Mouse (Mus musculus) adrenal gland, adult 2 months (tissue): ENCODE measurements around the gene Dst. TPM values are rescaled to one million over a fixed set of nuclear protein-coding genes. Genes with fewer than 3 reads are reported as not detected.
"Not testable (repeated sequence)": the region's sequence is repeated elsewhere in the genome, so short reads cannot be mapped to it uniquely, and the experiment has no call there.

ENCODE experiments used
- DNase-seq: peaks from one replicate; pipeline ENCODE4 v3.0.0; 2021
- polyA plus RNA-seq: library from polyadenylated mRNA; depleted of rRNA; stranded (reverse); fragments of >200 nt; gene quantifications from 2 replicates; pipeline ENCODE4 v1.2.3, GENCODE M21; 2012
- total RNA-seq, 2 experiments: library from RNA; stranded (reverse); gene quantifications; 2 replicates each; pipeline ENCODE4 v1.2.3; 2021

Gene Dst
- total and polyA plus RNA-seq, 3 experiments: 53.3 to 134 (median 125) TPM

DNA sequence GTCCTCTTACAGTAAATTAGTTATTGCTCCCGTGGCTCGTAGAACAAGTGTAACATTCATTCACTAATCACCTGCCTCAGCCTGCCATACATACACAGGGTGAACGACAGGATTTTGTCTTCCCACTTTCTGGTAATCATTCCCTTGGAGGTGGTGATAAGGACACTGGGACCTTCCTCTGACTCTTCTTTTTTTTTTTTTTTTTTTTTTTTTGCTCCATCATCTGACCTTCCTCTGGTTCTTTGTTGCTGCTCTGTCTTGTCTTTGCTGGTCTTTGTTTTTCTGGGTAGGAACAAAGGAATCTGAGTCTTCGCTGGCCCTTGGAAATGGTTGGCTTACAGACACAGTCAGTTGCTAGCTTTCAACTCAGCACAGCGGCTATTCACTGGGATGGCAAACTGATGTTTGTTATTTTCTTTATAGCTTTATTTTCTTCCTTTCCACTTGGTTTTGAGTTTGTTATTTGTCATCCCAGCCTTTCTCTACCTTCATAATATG, 157.6 kb downstream of the Dst start:
- DNase-seq: no peak

DNA sequence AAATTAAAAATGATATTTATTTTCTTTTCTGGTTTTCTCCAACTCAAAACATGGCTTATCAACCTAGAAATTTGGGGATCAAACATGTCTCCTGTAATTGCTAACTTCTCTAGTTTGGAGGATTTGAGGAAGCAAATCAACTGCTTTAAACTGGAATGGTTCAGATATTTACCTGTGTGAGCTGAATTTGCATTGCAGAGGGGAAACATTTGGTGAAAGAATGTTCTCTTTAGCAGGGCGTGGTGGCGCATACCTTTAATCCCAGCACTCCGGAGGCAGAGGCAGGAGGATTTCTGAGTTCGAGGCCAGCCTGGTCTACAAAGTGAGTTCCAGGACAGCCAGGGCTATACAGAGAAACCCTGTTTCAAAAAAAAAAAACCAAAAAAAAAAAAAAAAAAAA, 158.4 kb downstream of the Dst start:
- DNase-seq: not testable (repeated sequence)

DNA sequence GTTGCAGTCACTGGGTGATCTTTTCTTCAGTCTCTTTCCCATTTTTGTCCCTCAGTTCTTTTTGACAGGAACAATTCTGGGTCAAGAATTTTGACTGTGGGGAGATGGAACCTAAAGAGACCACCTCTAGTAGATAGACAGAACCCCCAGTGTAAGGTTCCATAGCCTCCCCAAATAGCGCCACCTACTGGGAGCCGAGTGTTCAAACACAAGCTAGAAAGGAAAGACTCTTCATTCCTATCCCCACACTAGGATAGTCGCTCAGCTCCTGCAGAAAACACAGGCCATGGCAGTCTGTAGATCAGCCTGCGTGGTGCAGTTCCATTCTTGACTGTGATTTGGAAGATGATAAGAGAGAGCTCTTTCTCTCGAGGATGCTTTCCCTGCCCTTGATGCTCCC, 160.3 kb downstream of the Dst start:
- no peak for DNase-seq

DNA sequence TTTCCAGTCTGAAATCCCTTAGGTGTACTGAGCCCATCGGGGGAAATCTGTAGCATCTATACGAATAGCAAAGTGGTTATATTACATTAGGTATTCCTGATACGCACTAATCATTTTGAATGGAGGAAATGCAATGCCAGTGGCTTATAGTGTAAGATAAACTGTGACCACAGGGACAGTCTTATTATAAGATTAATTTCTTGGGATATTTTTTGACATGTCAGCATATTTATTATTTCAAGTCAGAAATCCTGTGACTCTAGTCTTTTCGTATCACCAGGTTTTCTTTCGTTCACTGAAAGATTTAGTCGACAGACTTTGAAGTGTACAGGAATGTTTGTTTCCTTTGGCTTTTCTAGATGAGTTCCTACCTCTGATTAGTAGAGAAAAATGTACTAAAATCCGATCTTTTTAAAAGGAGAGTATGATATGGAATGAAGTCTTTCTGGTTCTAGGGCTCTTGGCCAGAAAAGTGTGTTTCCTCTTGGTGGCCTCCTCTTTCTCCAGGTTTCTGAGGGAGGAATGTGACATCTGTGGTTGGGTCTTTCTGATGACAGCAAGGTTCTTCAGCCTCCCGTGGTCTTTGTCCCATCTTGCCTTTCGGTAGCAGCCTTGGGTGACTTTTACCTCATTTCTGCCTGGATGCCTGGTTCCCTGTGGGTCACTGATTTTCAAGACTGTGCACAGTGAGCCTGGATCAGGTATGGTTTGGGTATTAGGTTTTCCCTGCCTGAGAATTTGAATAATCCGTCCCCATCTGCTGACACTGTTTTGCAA, 161.7 kb downstream of the Dst start:
- DNase-seq: no peak

DNA sequence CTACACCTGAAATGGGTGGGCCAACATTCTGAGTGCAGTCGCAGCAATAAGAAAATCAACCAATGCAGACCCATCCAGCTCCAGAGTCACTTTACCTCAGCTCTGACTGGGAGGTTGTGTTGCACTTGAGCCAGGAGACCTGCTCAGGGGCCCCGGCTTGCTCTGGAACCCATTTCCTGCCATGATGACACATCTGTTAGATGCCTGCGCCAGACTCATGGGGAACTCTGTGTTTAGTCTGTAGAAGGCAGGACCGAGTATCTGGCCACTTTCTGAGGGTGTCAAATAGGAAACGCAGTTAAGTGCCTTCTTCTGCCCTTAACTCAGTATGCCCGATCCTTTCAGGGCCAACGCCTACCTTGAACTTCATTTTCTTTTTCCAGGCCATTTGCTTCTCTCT, 162.4 kb downstream of the Dst start:
- no peak for DNase-seq

DNA sequence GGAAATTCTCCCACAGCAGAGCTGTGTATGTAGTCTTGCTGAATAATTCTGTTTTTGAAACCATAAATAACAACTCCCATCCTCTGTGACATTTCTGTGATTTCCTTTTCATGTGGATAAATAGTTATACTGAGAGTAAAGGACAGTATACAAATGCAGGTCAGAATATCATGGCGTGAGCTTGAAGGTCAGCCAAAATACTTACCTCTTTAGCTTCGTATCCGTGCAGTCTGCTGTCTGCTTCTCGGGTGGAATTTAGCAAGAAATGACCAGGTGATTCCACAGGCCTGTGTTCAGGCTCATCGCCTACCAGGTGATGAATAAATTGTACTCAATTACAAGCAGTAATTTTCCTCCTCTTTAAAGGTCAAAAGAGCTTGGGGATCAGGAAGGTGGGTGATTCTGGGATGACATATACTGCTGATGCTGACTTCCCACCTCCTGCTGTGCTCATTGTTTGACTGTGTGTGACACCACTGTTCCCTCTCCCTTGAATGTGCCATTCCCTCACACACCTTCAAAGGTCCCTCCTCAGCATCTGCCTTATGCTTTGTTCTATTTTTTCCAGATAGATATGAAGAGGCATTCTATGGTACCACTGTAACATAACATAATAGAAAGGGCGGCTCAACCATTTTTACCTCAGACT, 163.1 kb downstream of the Dst start:
- no peak for DNase-seq

DNA sequence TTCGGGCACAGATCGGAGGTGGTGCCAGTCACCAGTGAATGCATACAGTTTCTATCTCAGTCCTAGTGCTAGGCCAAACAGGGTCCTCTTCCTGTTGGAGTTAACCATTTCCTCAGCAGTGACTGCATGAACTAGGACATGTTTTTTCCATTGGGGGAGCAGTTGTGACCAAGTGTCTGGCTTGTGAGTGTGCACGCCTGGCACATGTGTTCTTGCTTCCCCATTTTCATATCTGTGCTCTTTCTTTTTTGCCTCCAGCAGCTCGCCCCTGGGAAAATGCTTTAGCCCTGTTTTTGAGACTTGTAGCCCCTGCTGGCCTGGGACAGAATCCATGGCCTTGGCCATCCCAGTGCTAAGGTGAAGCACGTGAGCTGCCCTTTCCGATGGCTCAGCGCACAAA, 164.2 kb downstream of the Dst start:
- no peak for DNase-seq

GRCm38 (mm10) chr1:34073436-34074169, 165.6 kb downstream of the Dst start:
- no peak for DNase-seq

GRCm38 (mm10) chr1:34074245-34075187, 166.5 kb downstream of the Dst start:
- no peak for DNase-seq

GRCm38 (mm10) chr1:34076701-34077421, 168.8 kb downstream of the Dst start:
- no peak for DNase-seq

- no peak for DNase-seq
These were observed 169.4 kb downstream of the Dst start for GRCm38 (mm10) chr1:34077422-34077790.

GRCm38 (mm10) chr1:34077941-34078340, 169.9 kb downstream of the Dst start:
- DNase-seq: no peak

DNA sequence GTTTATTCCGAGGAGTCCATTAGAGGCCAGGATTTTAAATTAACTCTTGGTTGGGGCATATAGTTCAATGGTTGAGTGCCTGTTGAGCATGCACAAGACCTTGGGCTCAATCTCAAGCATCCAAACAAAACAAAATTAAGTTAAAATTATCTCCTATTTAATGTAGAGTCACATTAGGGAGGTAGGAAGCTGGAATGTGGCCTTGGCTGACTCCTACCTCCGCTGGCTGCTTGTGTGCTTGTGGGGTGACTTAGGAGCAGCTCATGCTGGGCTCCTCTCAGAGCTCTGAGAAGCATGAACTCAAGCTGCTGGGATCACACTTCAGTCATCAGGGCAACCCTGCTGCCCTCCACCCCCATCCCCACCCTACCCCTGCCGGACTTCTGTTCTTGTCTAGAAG, 181.0 kb downstream of the Dst start:
- no peak for DNase-seq

GRCm38 (mm10) chr1:34090700-34091099, 182.7 kb downstream of the Dst start:
- no peak for DNase-seq

GRCm38 (mm10) chr1:34093652-34094051, 185.6 kb downstream of the Dst start:
- no peak for DNase-seq

DNA sequence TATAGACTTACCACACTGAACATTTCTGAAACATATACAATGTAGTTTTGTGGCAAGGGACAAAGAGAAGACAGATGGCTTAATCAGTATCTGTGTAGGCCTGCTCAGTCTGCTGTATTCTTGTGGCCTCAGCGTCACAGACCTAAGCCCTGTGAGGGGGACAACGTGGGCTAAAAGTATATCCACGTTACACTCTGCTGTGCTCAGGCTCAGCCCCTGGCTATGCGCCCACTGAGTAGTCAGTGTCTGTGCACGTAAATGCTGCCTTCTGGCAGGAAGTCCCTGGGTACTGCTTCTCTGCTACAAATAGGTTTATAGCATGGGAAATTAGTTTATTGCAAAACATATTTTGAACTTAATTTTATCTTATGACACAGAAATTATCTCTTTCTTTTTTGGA, 186.3 kb downstream of the Dst start:
- no peak for DNase-seq

- no peak for DNase-seq
These were observed 187.1 kb downstream of the Dst start for GRCm38 (mm10) chr1:34095173-34095572.

DNA sequence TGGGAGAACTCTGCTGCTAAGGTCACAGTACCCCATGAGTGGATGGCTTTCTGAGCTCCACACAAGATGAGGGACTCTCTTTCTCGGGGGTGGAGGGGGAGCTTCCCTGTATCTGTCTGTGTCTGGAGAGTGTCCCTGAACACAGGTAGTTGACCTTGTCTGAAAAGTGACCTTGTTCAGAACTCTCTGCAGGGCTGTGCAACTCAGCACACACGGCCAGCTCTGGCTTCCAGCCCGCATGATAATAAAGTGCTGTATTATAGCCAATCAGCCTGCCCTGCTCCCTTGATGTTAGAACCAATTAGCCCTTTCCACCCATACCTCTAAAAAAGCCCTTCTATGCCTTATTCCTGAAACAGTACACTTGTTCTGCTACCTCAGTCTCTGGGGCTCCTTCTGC, 188.9 kb downstream of the Dst start:
- DNase-seq: peak; percentile 70

GRCm38 (mm10) chr1:34097640-34098039, 189.6 kb downstream of the Dst start:
- no peak for DNase-seq

- no peak for DNase-seq
These were observed 191.4 kb downstream of the Dst start for GRCm38 (mm10) chr1:34099439-34099838.

DNA sequence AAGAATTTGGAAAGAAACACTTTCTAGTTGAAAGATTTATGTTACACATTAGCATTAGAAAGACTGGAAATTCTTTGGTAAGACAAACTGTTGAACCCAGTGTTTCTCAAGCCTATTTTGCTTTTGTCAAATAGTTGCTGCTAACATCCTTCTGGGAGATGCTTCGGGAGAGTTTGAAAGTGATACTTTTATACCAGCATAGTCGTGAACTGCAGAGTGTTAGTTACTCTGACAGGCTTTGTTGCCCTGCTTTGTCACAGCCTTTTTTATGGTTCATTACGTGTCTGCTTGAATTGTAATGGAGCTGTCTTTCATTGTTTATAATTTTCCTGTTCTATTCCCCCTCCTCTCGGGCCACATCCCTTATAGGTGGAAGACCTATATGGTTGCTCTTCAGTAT, 192.4 kb downstream of the Dst start:
- DNase-seq: no peak
